Mouse (Mus musculus): Measurements from ENCODE around the gene Olfr1191-ps1.
"Not testable (repeated sequence)": the region's sequence is repeated elsewhere in the genome, so short reads cannot be mapped to it uniquely, and the experiment has no call there.

Olfr1191-ps1 gene

DNA sequence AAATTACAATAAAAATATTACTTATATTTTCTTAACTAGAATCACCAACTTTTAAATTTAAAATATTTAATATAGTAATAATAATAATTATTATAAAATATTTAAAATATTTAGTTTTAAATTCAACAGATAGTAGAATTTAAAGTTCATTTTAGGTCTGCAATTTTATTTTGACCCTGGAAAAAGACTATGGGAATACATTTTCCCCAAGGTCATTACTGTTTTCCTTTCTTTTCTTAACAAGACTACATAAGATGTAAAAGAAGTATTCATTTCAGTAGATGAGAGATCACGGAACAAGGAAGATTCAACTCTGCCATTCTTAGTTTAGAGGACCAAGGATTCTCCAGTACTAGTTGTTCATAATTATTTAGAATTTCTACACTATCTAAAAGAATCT, at the start of gene Olfr1191-ps1:
Olfr1191-ps1 (plus strand) TSS at position 301 of the 400 bp plus-strand sequence.
- DNase-seq = not testable (repeated sequence)

- DNase-seq = no peak
Measured at GRCm38 (mm10) chr2:88648209-88648608, 7.9 kb downstream of the Olfr1191-ps1 start, which contains the start of gene Olfr1192-ps1. TSS of gene Olfr1192-ps1 (plus strand) at chr2:88648509.

GRCm38 (mm10) chr2:88675328-88675727, 35.0 kb downstream of the Olfr1191-ps1 start, which contains the start of gene Olfr1193:
TSS of gene Olfr1193 (plus strand) at chr2:88675628.
- DNase-seq = not testable (repeated sequence)

GRCm38 (mm10) chr2:88689087-88689486, 48.7 kb downstream of the Olfr1191-ps1 start, which contains the start of gene Olfr1195:
TSS of gene Olfr1195 (minus strand) at chr2:88689187.
- DNase-seq = no peak
